Mouse (Mus musculus) intestine, postnatal 0 days (tissue): ENCODE results near the gene Rnasek. TPM values are rescaled to one million over a fixed set of nuclear protein-coding genes. Genes with fewer than 3 reads are reported as not detected.

Experiments used
- ATAC-seq: fragments of 200-750 bp; cut with Nextera tagmentation; 2 replicates; pipeline ENCODE4 v1.8.0; 2017; ENCODE audit warnings: mild to moderate bottlenecking, moderate TSS enrichment, moderate library complexity
- H3K27ac ChIP-seq: fragments of 300-500 bp; sonication (generic); 2 replicates; pipeline ENCODE4 v1.5.1; 2014; ENCODE audit warnings: mild to moderate bottlenecking, low read depth, low read length, moderate library complexity
- H3K27me3 ChIP-seq: fragments of 300-500 bp; sonication (generic); replicated peaks from 2 replicates; pipeline ENCODE4 v1.6.1; 2014; ENCODE audit warnings: low read length, mixed read lengths; ENCODE audit not compliant: control insufficient read depth, insufficient read depth
- H3K36me3 ChIP-seq: fragments of 300-500 bp; sonication (generic); 2 replicates; pipeline ENCODE4 v1.6.1; 2014; ENCODE audit warnings: mild to moderate bottlenecking, moderate library complexity; ENCODE audit not compliant: control insufficient read depth, insufficient read depth
- H3K4me1 ChIP-seq: fragments of 300-500 bp; sonication (generic); replicated peaks from 2 replicates; pipeline ENCODE4 v1.6.1; 2014; ENCODE audit warnings: antibody characterized with exemption, low read length, mixed read lengths; ENCODE audit not compliant: control insufficient read depth, insufficient read depth
- H3K4me2 ChIP-seq: fragments of 300-500 bp; sonication (generic); replicated peaks from 2 replicates; pipeline ENCODE4 v1.6.1; 2014; ENCODE audit warnings: low read depth, mild to moderate bottlenecking, moderate library complexity
- H3K4me3 ChIP-seq: fragments of 300-500 bp; sonication (generic); 2 replicates; pipeline ENCODE4 v1.5.1; 2014; ENCODE audit warnings: low read depth, low read length
- H3K9ac ChIP-seq: fragments of 300-500 bp; sonication (generic); 2 replicates; pipeline ENCODE4 v1.6.1; 2014; ENCODE audit warnings: mild to moderate bottlenecking, low read depth, low read length
- H3K9me3 ChIP-seq: fragments of 300-500 bp; sonication (generic); 2 replicates; pipeline ENCODE4 v1.6.1; 2016; ENCODE audit warnings: mixed run types; ENCODE audit not compliant: control insufficient read depth
- CTCF ChIP-seq: sonication (generic); IDR thresholded peaks from 2 replicates; pipeline ENCODE4 v1.5.1; 2016; ENCODE audit warnings: low read depth, mild to moderate bottlenecking, control low read depth, antibody characterized with exemption, moderate library complexity
- WGBS: fragments of 180-500 bp; shearing (Covaris S2); extraction: QIAGEN DNeasy Blood & Tissue Kit; methylation state at CpG from one replicate; pipeline ENCODE4 v1.1.7; 2014; 5-methylcytosine and 5-hydroxymethylcytosine counted together
- polyA plus RNA-seq: library from polyadenylated mRNA; unstranded; fragments of >200 nt; fragmentation: Nextera tagmentation; extraction: Ambion mirVana; gene quantifications from 2 replicates; pipeline ENCODE4 v1.2.1, GENCODE M21; 2015

Rnasek gene
- polyA plus RNA-seq, 1 experiment from 2014 or later = 628 TPM

- peaks cover 7% of the 10 kb centered on the region; the same call in 1 of the 2 replicates for H3K27me3 ChIP-seq
- H3K4me1 ChIP-seq = peaks cover 9% of the 10 kb centered on the region; the same call in 1 of the 2 replicates
- H3K36me3 ChIP-seq = no peaks in the 10 kb centered on the region
- H3K4me3 ChIP-seq = no peak overlapping the region
- peak overlapping the region; percentile 72 for H3K4me2 ChIP-seq
- no peaks in the 10 kb centered on the region for H3K9me3 ChIP-seq
- no peak overlapping the region for H3K27ac ChIP-seq
- no peak for ATAC-seq
- H3K9ac ChIP-seq = no peak overlapping the region
- WGBS = 65% methylated on average over 4 of the region's 4 CpGs
- no peak for TF ChIP-seq CTCF
These were observed 11.9 kb downstream of the Rnasek start for GRCm38 (mm10) chr11:70227661-70228245.

- 35% methylated on average over 5 of the region's 5 CpGs for WGBS
- TF ChIP-seq CTCF = no peak
- Histone ChIP-seq H3K27me3 (peaks cover 7% of the 10 kb centered on the region; the same call in 1 of the 2 replicates), H3K4me3 (peak overlapping the region; percentile 32), H3K9me3 (no peaks in the 10 kb centered on the region), H3K4me2 (peak overlapping the region; percentile 72), H3K36me3 (no peaks in the 10 kb centered on the region), H3K4me1 (peaks cover 9% of the 10 kb centered on the region; the same call in 1 of the 2 replicates), H3K9ac (no peak overlapping the region), H3K27ac (no peak overlapping the region)
- no peak for ATAC-seq
These were observed 12.5 kb downstream of the Rnasek start for GRCm38 (mm10) chr11:70227126-70227525.

GRCm38 (mm10) chr11:70226602-70226890 is 13.1 kb downstream of the Rnasek start:
- no peak overlapping the region for H3K27ac ChIP-seq
- WGBS = 13% methylated on average over 18 of the region's 18 CpGs
- ATAC-seq = 0 out of 2 replicates have a peak, but pooled peaks have one; percentile 22

GRCm38 (mm10) chr11:70225798-70226601 is 13.6 kb downstream of the Rnasek start:
- TF ChIP-seq CTCF = peak; percentile 40
- no peak for ATAC-seq
- Histone ChIP-seq H3K9me3 (no peaks in the 10 kb centered on the region), H3K4me2 (peak overlapping the region; percentile 72), H3K36me3 (no peaks in the 10 kb centered on the region), H3K4me3 (peak overlapping the region; percentile 32), H3K4me1 (peaks cover 9% of the 10 kb centered on the region; the same call in 1 of the 2 replicates), H3K27me3 (peaks cover 7% of the 10 kb centered on the region; the same call in 1 of the 2 replicates), H3K9ac (peak overlapping the region; percentile 31; the same call in 1 of the 2 replicates), H3K27ac (peak overlapping the region; percentile 51; the same call in 1 of the 2 replicates)
- 19% methylated on average over 27 of the region's 27 CpGs for WGBS

More at GRCm38 (mm10) chr11:70226602-70226890, 13.1 kb downstream of the Rnasek start:
- Histone ChIP-seq H3K4me3 (peak overlapping the region; percentile 32), H3K4me1 (peaks cover 9% of the 10 kb centered on the region; the same call in 1 of the 2 replicates), H3K36me3 (no peaks in the 10 kb centered on the region), H3K27me3 (peaks cover 7% of the 10 kb centered on the region; the same call in 1 of the 2 replicates), H3K9ac (peak overlapping the region; percentile 38; the same call in 1 of the 2 replicates), H3K4me2 (peak overlapping the region; percentile 72), H3K9me3 (no peaks in the 10 kb centered on the region)
- TF ChIP-seq CTCF = no peak; the same call in 1 of the 2 replicates

DNA sequence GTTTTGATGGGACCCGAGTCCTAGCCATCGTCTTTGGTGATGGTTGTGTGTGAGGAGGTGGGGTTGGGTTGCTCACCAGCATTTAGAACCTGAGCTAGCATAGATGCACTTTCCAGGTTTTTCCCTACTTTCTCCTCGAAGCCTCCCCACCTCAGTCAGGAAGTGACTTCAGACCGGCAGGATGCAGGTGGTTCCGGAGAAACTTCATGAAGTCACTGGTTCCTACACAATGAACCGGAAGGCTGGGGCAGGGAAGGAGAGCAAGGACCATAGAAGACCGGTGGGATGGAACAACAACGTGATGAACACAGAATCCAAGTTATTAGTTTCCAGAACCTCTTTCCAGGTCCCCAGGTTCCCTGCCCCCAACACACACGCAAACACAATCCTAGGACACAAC is 15.9 kb downstream of the Rnasek start:
- no peak for ATAC-seq
- Histone ChIP-seq H3K9ac (no peak overlapping the region), H3K27me3 (no peaks in the 10 kb centered on the region), H3K4me1 (peaks cover 3% of the 10 kb centered on the region), H3K9me3 (no peaks in the 10 kb centered on the region), H3K4me3 (no peak overlapping the region), H3K27ac (peak overlapping the region; percentile 57), H3K36me3 (no peaks in the 10 kb centered on the region), H3K4me2 (no peak overlapping the region; the same call in 1 of the 2 replicates)
- 73% methylated on average over 9 of the region's 9 CpGs for WGBS
- no peak for TF ChIP-seq CTCF
